Mouse (Mus musculus) liver (tissue): ENCODE measurements at regions not wholly inside any gene's neighbourhood (a gene's known extent, or its start where the extent isn't known, plus 50 kb on each side); places are given as distances from the start of the nearest gene placed in this dataset.
A peak's percentile ranks its signal among the peaks of the same experiment; 100 is the strongest.

Source experiments
- DNase-seq: peaks from one replicate; pipeline ENCODE4 v3.0.0-alpha.2; 2020; ENCODE audit warnings: mixed read lengths

DNA sequence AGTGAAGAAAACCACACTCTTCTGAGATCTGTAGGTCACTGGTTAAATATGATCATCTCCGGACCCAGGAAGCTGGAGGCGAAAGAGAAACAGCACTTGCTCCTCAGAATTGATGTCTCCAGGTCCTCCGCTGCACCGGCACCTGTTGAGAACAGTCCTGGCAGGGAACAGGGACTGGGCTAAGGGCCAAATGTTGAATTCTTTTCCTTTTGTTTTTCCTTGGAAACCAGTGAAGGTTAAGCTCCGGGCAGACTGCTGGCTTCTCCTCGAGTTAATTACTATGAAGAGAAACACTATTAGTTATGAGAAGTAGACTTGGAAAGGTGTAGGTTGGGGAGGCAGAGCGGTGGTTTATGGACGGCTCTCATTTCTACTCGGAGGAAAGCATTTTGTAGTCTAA lies 242.7 kb downstream of the Rngtt start:
- DNase-seq = no peak

DNA sequence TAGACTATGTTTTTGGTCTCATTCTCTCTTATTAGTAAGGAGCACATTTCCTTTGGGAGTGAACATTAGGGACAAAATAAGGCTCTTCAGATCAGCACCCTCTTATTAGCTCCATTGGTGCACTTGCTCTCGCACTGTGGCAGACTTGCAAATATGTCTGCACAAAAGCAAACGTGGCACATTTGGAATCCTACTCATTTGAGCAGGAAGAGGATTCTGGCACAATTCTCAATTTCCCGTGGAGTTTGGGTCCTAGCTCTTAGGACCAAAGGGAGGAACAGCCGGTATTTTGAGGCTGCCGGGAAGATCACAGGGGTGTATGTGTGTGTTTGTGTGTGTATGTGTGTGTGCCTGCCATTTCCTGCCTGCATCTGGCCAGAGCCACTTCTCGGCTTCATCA lies 244.5 kb downstream of the Rngtt start:
- DNase-seq = no peak

DNA sequence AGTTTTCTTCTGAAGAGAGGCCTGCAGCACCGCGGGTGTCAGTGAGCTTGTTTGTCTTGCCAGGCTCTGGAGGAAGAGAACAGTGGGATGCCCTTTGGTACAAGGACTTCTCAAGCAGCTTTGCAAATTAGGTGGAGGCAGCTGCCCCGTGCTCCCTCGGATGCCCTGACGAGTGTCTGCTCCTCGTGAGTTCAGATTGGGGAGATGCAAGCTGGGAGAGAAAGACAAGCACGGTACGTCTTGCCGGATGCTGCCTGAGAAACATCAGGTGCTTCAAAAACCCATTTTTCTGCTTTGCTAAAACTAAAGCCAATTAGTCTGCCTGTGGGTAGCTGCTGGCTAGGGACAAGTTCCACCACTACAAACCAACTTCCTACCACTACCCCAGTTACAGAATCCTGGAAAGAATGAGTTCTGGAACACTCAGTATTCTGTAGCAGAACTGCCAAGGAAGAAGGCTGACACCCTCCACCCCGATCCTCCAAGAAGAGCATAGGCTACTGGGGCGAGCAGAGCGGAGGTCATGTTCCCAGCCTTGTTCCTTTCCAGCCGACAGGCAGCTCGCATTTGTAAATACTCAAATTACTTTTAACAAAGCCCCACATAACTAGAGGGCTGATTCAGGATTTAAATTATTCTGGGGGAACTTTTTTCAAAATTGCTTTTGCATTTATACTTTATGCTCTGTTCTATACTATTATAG lies 245.3 kb downstream of the Rngtt start:
- DNase-seq = no peak

DNA sequence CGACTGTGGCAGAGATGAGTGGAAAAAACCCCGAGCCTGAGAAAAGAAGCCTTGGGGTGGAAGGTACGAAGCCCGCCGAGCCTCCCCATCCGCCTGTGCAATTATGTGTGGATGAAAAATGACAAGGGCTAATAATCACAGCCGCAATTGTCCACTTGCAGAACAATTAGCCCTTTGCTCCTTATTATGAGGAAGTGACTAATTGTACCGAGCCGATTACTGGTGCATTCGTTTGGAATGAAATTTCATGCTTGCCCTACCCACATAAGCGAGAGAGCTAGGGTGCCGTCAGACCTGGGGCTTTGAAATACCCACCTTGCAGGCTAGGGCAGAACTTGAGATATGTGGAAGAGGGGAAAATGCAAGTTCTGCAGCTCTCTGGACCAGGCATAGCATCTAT lies 245.9 kb downstream of the Rngtt start:
- DNase-seq = no peak

DNA sequence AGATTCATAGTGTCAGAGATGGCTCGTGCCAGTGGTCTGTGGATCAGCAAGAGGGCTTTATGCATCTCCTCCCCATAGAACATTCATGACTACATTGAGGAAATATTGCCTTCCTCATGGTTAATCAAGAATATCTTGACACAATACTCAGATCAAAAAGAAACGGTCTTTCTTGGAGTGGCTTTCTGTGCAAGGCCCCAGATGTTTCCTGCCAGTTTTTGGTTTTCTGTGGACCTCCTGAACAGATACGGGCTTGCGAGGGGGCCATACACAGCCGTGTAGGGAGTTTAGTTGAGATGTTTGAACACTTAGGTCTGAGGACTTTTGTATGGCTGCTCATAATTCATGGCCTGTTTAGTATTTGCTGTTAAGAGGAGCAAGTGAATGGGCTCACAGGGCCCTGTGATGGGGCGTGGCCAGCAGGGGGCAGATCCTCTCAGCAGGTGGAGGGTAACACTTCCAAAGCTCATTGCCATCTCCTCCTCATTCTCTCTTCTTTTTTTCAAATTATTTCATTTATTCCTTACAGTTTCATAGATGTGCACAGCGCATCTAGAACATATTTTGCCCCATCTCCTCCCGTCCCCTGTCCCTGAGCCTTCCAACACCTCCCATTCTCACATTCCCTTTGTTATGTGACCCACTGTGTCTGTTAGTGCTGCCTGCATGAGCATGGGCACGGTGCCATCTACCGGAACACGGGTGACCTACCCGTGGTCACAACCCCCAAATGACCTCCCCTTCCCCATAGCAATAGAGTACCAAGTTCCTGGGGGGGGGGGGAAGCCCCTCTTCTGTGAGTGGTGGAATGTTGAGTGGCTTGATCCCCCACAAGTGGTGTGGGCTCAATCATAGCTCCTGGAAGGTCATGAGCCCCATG lies 246.8 kb downstream of the Rngtt start:
- DNase-seq = no peak

DNA sequence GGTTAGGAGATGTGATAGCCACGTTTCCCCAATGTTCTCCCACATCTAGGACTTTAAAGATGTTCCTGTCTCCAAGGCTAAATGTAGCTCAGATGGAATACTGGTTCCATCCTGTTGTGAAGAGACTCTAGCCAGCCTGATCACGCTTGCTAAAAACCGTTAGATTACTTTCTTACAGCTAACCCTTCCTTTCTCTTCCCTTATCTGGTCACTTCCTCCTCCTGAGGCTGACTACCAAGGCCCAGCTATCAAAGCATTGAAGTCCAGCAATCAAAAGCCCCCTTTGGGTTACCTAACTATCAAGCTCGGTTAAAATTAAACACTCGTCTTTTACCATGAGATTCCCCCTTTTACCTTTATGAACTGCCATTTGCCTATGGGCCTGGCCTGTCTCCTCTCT lies 260.2 kb downstream of the Rngtt start:
- no peak for DNase-seq

DNA sequence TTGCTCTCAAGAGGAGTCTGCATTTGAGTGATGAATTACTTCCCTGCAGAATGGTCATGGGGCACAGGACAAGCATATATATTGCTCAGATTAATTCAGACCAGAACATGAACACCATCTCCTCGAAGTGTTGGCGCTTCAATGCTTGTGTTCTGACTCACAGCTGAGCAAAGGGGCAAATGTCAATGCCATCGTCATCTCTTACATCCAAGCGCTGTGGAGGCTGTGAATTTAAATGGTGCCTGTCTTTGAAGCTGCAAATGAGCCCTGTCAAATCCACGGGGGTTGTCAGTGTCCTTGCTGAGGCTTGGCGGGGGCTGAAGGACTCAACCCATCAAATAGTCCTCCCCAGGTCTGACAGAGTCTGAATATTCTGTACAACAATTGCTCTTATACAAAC lies 261.2 kb downstream of the Rngtt start:
- DNase-seq = no peak

DNA sequence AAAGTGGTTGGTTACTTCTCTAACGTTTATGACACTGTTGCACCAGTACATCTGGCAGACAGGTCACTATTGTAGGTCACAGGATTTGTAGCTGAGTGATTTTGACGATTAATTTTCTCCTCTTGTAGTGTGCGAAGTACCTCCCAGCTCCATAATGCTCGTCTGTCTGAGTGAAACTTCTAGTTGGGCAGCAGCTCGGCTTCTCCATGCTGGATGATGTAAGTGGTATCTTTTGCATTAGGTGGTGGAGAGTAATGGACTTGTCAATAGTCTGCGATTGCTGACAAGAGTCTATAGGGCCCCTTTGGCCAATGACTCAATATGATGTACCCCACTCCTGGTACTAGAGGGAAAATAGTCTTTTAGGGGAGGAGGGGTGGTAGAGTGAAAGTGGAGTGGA lies 267.5 kb downstream of the Rngtt start:
- DNase-seq = no peak

DNA sequence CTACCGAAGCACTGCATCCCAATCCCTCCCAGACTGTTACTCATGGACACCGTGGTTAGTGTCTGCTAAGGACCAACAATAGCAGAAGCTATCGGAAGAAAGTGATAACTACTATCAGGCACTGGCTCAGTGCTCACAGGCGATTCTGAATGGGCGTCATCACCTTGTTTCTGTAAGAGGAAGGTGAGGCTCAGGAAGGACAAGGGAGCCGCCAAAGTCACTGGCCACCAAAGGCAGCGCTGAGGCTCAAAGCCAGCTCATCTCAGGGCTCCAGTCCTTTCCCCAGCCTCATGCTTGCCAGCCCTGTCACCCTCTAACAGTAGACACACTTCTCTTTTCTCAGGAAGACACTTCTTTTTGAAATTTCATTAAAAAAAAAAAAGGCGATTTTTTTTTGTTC lies 270.4 kb downstream of the Rngtt start:
- DNase-seq = no peak

DNA sequence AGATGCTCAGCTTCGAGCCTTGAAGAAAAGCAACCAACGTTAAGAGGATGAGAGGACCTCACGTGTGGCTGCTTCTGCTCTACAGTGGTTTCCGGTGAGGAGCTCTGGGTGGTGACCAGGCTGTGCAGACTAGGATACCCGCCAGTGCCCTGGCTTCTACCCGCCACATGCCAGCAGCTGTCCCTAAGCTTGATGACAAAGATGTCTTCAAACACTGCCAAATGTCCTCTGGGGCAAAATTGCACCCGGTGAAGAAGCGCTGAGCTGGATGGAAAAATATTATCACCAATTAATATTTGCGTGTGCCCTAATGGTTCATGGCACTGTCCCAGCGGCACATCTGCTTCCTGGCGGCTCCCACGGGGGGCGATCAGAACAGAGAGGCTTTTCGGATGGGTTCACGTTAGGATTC lies 271.1 kb downstream of the Rngtt start:
- DNase-seq = no peak

DNA sequence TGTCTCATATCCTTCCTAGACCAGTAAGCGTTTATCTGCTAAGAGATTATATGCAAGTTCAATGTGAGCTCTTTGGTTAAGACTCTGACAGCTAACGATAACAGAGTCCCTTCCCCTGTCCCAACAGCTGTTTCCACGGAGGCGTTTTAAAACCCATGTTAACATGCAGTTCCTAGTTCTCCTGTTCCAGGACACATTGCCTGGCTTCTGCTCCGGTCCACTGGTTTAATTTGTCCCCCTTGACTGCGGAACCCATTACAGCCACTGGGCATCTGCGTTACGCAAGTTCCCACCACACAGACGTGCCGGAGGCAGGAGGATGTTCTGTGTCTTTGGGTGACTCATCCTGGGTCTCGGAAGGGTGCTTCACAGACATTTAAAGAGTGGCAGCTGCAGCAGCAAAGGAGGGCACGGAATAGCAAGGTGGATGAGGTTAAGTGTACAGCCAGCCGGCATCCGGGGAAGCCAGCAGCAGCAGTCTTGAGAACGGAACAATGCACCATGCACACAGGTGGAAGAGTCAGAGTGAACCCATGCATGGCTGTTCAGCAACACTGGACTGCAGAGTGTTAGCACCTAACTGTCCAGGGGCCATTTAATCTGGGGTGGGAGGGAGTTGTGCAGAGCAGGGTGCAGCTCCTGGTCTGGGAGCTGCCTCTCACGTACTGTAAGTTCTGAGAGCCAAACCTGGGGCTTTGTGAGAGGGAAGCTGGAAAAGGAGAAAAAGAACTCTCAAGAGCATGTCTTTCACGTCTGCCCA lies 271.8 kb downstream of the Rngtt start:
- DNase-seq = no peak

DNA sequence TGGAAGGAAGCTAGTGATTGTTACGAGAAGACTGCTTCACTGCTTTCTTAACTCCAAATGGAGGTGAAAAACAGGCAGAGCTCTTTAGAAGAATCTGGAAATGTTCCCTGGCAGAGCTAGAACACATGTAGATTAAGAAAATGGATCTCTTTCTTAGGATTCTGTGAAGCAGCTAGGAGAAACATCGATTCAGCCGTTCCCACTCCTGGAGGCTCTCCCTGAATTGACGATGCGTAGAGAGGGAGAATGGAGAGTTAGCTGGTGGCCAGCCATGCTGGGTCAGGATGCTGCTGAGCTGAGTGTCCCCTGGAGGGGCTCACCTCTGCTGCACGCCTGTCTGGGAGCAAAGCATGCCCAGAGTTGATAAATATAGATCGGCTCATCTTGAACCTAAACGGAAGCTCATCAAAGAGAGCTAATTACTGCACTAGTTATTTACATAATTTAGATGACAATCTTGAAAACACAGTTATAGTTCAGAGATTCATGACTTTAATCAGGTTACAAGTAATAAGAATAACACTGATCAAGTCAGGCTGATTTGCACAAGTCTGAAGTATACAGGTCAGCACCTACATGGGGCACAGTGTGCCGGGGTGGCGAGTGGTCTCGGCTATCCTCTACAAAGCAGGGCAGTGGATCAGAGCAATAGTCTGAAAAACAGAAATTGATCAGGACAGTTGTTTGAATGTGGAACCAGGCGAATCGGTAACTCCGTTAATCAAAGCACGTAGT lies 273.0 kb downstream of the Rngtt start:
- no peak for DNase-seq

DNA sequence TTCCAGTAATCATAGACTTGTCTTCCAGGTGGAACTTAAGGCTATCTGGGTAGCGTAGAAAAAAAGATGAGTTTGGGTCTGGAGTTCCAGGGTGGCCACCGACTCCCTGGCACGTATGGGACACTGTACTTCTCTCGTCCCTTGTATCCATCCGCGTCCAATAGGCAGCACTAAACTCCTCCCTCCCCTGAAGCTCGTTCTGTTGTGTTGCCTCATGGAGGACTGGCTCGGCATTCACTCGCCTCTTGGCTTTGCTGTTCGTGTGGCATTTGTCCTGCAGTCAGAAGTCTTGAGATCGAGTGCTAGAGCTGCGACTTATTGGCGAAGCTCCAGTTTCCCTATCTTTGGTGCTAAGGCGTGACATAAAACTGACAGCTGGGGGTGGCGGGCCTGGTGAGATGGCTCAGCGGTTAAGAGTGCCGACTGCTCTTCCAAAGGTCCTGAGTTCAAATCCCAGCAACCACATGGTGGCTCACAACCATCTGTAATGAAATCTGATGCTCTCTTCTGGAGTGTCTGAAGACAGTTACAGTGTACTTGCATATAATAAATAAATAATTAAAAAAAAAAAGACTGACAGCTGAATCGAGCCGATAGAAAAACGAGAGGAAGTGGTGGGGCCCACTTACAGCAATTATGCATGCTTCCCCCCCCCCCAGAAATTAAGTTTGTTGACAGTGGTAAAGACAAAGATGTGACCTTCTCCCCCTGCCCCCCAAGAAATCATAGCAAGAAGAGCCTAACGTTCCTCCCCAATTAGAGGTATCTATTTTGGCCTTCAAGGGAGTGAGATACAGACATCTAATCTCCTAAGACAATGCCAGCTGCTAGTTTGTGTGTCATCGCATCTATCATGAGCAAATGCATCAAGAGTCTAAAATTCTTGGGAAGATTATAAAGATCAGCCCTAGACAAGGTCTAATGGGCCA lies 274.1 kb downstream of the Rngtt start:
- no peak for DNase-seq

DNA sequence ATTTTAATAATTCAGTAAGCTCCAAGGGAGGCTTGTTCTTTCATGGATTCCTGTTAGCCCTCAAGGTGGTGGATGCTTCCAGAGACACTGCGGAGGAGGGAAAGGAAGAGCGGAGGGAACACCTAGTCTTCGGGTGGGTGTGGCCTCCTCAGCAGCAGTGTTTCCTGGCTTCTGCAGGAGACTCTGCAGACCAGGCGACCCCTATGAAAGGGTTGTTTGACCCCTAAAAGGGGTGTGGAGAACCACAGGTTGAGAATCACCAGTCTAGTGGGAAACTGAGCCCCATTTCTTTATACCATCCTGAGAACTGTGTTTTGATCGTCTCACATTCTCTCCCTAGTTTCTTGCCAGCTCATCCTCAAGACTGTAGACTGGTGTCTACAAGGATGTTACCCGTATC lies 275.7 kb downstream of the Rngtt start:
- no peak for DNase-seq

DNA sequence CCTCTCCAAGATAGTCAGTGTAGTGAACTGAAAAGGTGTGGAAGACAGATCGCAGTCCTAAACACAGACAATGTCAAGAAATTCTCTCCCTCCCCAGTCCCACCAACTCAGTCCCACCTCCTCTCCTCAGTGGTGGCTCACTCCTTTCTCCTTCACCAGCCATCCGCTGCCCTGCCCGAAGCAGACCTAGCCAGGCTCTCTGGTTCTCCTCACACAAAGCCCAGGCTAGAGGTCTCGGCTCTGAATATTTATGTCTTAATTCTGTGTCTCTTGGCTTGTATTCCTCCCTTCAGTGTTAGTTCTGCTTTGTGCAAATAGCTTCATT lies 276.1 kb downstream of the Rngtt start:
- no peak for DNase-seq

DNA sequence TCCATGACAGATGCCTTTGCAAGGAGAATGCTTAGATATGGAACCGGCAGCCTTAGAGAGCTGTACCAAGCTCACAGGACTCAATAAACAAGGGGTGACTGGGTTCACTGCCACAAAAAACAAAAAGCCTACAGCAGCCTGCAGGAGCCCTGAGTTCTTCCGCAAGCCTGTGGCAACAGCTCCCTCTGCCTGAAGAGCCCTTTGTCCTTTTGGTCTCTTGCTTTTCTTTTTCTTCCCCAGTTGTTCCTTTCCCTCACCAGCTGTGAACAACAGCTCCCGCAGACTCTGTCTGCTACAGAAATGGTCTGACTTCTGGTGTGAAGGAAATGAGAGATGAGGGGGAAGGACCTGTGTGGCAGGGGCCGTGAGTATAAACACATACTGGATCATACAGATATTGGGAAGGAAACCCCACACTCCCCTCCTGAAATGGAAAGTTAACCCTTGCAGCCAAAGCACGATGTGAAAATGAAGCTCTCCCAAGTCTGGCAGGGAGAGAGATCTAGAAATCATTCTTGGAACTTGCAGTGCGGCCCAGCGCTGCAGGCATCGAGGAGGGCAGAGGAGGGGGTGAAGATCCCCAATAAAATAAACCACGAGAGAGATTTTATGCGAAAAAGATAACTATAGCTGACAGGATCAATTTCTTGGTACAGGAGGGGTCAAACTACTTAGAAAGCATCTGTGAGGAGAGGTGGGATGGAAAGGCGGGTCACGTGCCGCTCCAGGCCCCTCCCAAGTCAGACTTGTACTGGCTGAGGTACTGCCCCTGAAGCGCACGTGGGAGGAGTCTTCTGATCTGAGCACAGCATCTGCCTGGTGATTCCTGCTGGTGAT lies 276.7 kb downstream of the Rngtt start:
- DNase-seq = peak; percentile 54

DNA sequence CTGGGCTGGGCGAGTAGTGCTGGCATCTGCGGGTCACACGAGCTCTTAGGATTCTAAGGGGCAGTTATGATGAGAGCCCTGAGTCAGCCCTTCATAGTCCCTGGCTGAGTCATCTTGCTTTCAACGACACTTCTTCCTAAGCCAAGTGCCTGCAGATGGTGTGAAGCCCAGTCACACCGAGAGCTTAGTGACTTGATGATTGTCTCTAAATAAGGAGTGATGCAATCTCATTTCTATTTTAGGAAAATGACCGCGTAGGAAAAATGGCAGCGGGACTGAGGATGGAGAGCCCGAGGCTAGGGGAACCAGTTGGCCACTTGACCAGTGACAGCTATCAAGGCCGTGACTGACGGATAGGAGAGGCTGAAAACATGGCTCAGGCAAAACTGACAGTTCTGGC lies 277.6 kb downstream of the Rngtt start:
- DNase-seq = no peak

DNA sequence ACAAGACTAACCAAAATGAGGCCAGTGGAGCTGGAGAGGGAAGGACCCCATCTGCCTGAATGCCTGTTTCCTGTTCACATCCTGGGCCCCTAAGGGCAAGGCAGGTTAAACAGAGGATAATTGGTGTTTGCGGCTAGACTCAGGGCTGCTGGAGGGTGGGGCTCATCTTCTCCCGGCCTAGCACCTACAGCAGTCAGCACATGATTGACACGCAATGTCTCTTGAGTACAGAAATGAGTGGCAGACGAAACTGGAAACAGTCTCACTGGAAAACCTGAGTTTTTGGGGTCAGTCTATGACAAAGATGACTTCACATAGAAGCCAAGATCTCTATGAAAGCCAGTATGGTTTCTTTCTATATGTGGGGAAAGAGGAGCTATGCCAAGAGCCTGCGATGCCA lies 278.0 kb downstream of the Rngtt start:
- DNase-seq = no peak

DNA sequence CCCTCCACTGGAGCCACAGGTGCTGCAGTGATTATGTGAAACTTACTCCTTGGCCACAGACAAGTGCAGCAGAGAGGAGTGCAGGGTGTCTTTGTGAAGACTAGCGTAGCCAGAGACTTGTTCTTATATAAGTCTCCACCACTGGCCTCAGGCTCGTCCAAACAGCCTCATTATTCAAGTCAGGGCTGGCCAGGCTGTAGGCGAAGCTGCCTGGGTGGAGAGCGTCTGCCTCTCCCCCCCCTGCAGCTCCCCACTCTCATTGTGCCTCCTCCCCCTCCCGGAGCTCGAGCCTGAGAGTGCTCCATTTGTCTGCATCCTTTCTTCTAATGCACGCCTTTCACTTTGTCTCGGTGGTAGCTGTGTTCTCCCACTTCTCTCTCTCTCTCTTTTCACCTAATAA lies 279.1 kb downstream of the Rngtt start:
- DNase-seq = no peak

DNA sequence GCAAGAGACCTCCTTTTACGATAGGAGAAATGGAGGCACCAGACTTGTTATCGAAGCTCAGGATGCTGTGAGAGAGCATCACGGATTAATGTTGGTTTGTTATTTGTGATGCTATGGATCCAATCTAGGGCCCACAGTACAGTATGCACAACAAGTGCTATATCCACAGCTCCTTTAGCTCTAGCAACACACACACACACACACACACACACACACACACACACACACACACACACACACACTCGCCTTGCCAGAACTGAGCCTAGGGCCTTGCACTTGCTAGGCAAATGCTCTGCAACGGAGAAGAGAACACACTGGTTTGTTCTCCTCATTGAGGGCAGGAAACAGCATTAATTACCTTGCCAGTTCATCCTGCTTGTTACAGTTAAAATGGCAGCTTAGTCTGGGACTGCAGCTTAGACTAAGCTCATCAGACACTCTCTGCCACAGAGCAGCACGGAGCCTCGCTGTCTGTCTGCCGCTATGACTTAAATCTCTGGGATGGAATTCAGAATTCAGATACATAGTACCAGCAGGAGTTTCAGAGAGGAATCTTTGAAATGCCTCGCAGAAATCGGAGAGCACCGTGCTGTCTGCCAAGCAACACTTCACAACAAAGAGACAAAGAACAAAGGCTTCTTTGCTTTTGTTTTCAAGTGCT lies 285.0 kb downstream of the Rngtt start:
- DNase-seq = no peak

DNA sequence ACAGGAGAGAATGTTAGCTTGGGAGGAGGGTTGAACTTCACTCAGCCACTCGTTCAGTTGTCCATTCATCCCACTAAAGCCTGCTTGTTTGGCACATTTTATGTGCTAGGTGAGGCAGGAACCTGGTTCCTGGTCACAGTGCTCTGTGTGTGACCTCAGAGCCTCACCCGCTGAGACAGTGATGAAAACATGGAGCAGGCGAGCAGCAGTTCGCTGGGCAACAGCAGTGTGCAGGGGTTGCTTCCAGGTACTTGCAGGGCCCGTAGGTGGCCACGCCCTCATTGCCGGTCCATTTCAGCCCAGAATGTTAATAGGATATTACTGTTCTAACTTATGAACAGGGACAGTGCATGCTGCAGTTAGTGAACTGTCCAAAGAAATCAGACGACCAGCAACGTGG lies 285.7 kb downstream of the Rngtt start:
- no peak for DNase-seq
